Mouse (Mus musculus) embryonic facial prominence, embryonic 12.5 days (tissue): ENCODE measurements around the gene Igsf3. TPM values are rescaled to one million over a fixed set of nuclear protein-coding genes. Genes with fewer than 3 reads are reported as not detected.

Experiments used
- ATAC-seq: fragments of 200-750 bp; cut with Nextera tagmentation; 2 replicates; pipeline ENCODE4 v1.8.0; 2017; ENCODE audit not compliant: insufficient number of reproducible peaks, insufficient read depth, low FRiP score, low TSS enrichment
- H3K27ac ChIP-seq: fragments of 300-500 bp; sonication (generic); 2 replicates; pipeline ENCODE4 v1.5.1; 2016; ENCODE audit warnings: mild to moderate bottlenecking
- H3K27me3 ChIP-seq: fragments of 300-500 bp; sonication (generic); 2 replicates; pipeline ENCODE4 v1.6.1; 2016; ENCODE audit warnings: mild to moderate bottlenecking, moderate library complexity
- H3K36me3 ChIP-seq: fragments of 300-500 bp; sonication (generic); 2 replicates; pipeline ENCODE4 v1.6.1; 2016; ENCODE audit warnings: mild to moderate bottlenecking
- H3K4me1 ChIP-seq: fragments of 300-500 bp; sonication (generic); 2 replicates; pipeline ENCODE4 v1.6.1; 2016
- H3K4me2 ChIP-seq: fragments of 300-500 bp; sonication (generic); replicated peaks from 2 replicates; pipeline ENCODE4 v1.6.1; 2016; ENCODE audit warnings: mild to moderate bottlenecking, moderate library complexity
- H3K4me3 ChIP-seq: fragments of 300-500 bp; sonication (generic); 2 replicates; pipeline ENCODE4 v1.5.1; 2016; ENCODE audit warnings: mild to moderate bottlenecking
- H3K9ac ChIP-seq: fragments of 300-500 bp; sonication (generic); 2 replicates; pipeline ENCODE4 v1.6.1; 2016; ENCODE audit warnings: mild to moderate bottlenecking, moderate library complexity
- H3K9me3 ChIP-seq: fragments of 300-500 bp; sonication (generic); 2 replicates; pipeline ENCODE4 v1.6.1; 2016; ENCODE audit warnings: mild to moderate bottlenecking, moderate library complexity
- WGBS: fragments of 180-500 bp; shearing (Covaris S2); methylation state at CpG from one replicate; pipeline ENCODE4 v1.1.7; 2016; 5-methylcytosine and 5-hydroxymethylcytosine counted together
- polyA plus RNA-seq: library from polyadenylated mRNA; unstranded; fragments of >200 nt; fragmentation: Nextera tagmentation; extraction: Ambion mirVana; gene quantifications from 2 replicates; pipeline ENCODE4 v1.2.1, GENCODE M21; 2016

Gene Igsf3
- polyA plus RNA-seq, 1 experiment from 2014 or later = 93.3 TPM

- no peaks in the 10 kb centered on the region for H3K27me3 ChIP-seq
- peaks cover 7% of the 10 kb centered on the region for H3K4me1 ChIP-seq
- 37% methylated on average over 5 of the region's 5 CpGs for WGBS
- H3K4me3 ChIP-seq = no peak overlapping the region
- no peak overlapping the region for H3K9ac ChIP-seq
- no peak overlapping the region for H3K27ac ChIP-seq
- no peak for ATAC-seq
- no peak overlapping the region for H3K4me2 ChIP-seq
- no peaks in the 10 kb centered on the region for H3K36me3 ChIP-seq
- no peaks in the 10 kb centered on the region for H3K9me3 ChIP-seq
Measured at GRCm38 (mm10) chr3:101355702-101356101, 21.2 kb upstream of the Igsf3 start.

- Histone ChIP-seq H3K36me3 (no peaks in the 10 kb centered on the region), H3K27me3 (no peaks in the 10 kb centered on the region), H3K9me3 (no peaks in the 10 kb centered on the region), H3K9ac (no peak overlapping the region), H3K27ac (no peak overlapping the region), H3K4me1 (0 out of 2 replicates have a peak, but pooled peaks cover 3% of the 10 kb centered on the region), H3K4me3 (no peak overlapping the region), H3K4me2 (no peak overlapping the region)
- 86% methylated on average over 8 of the region's 8 CpGs for WGBS
- ATAC-seq = no peak
Measured at GRCm38 (mm10) chr3:101356583-101357553, 20.0 kb upstream of the Igsf3 start.

GRCm38 (mm10) chr3:101360832-101361231, 16.1 kb upstream of the Igsf3 start:
- Histone ChIP-seq H3K27me3 (no peaks in the 10 kb centered on the region), H3K4me1 (peaks cover 10% of the 10 kb centered on the region), H3K4me2 (no peak overlapping the region), H3K36me3 (no peaks in the 10 kb centered on the region), H3K9me3 (no peaks in the 10 kb centered on the region), H3K27ac (no peak overlapping the region), H3K4me3 (no peak overlapping the region), H3K9ac (no peak overlapping the region)
- no peak for ATAC-seq
- 86% methylated on average over 6 of the region's 6 CpGs for WGBS

GRCm38 (mm10) chr3:101362391-101362790, 14.5 kb upstream of the Igsf3 start:
- H3K4me3 ChIP-seq = no peak overlapping the region
- 88% methylated on average over 4 of the region's 4 CpGs for WGBS
- no peak for ATAC-seq

GRCm38 (mm10) chr3:101363574-101363973, 13.3 kb upstream of the Igsf3 start:
- Histone ChIP-seq H3K27me3 (no peaks in the 10 kb centered on the region), H3K27ac (no peak overlapping the region), H3K9me3 (no peaks in the 10 kb centered on the region), H3K4me2 (no peak overlapping the region), H3K4me3 (no peak overlapping the region), H3K9ac (no peak overlapping the region), H3K4me1 (peaks cover 29% of the 10 kb centered on the region), H3K36me3 (no peaks in the 10 kb centered on the region)
- no peak for ATAC-seq
- WGBS = 74% methylated on average over 7 of the region's 7 CpGs

More at GRCm38 (mm10) chr3:101362391-101362790, 14.5 kb upstream of the Igsf3 start:
- Histone ChIP-seq H3K27me3 (no peaks in the 10 kb centered on the region), H3K36me3 (no peaks in the 10 kb centered on the region), H3K9me3 (no peaks in the 10 kb centered on the region), H3K4me2 (no peak overlapping the region), H3K4me1 (peaks cover 22% of the 10 kb centered on the region), H3K9ac (no peak overlapping the region), H3K27ac (no peak overlapping the region)

- H3K27ac ChIP-seq = peak overlapping the region; percentile 24; the same call in 1 of the 2 replicates
- no peaks in the 10 kb centered on the region for H3K36me3 ChIP-seq
- peak; percentile 72; the same call in 1 of the 2 replicates for ATAC-seq
- WGBS = 19% methylated on average over 6 of the region's 6 CpGs
- peaks cover 41% of the 10 kb centered on the region for H3K4me1 ChIP-seq
- H3K9me3 ChIP-seq = no peaks in the 10 kb centered on the region
- no peak overlapping the region for H3K9ac ChIP-seq
- H3K4me3 ChIP-seq = no peak overlapping the region
- no peak overlapping the region for H3K4me2 ChIP-seq
- no peaks in the 10 kb centered on the region for H3K27me3 ChIP-seq
Measured at GRCm38 (mm10) chr3:101365081-101365612, 11.7 kb upstream of the Igsf3 start.

GRCm38 (mm10) chr3:101365911-101366310, 11.0 kb upstream of the Igsf3 start:
- Histone ChIP-seq H3K27ac (no peak overlapping the region), H3K9me3 (no peaks in the 10 kb centered on the region), H3K36me3 (no peaks in the 10 kb centered on the region), H3K27me3 (no peaks in the 10 kb centered on the region), H3K9ac (no peak overlapping the region), H3K4me2 (no peak overlapping the region), H3K4me1 (peaks cover 41% of the 10 kb centered on the region), H3K4me3 (no peak overlapping the region)
- 53% methylated on average over 9 of the region's 9 CpGs for WGBS
- no peak for ATAC-seq

- Histone ChIP-seq H3K36me3 (no peaks in the 10 kb centered on the region), H3K27ac (no peak overlapping the region), H3K4me3 (no peak overlapping the region), H3K9ac (no peak overlapping the region), H3K27me3 (no peaks in the 10 kb centered on the region), H3K4me2 (no peak overlapping the region), H3K9me3 (no peaks in the 10 kb centered on the region), H3K4me1 (peaks cover 42% of the 10 kb centered on the region)
- 74% methylated on average over 11 of the region's 11 CpGs for WGBS
- no peak for ATAC-seq
Measured at GRCm38 (mm10) chr3:101367372-101367771, 9.5 kb upstream of the Igsf3 start.

- no peak for ATAC-seq
- H3K36me3 ChIP-seq = no peaks in the 10 kb centered on the region
- peak overlapping the region; percentile 69; the same call in 1 of the 2 replicates for H3K27ac ChIP-seq
- no peaks in the 10 kb centered on the region for H3K27me3 ChIP-seq
- no peak overlapping the region for H3K9ac ChIP-seq
- peaks cover 45% of the 10 kb centered on the region for H3K4me1 ChIP-seq
- 40% methylated on average over 10 of the region's 10 CpGs for WGBS
- H3K9me3 ChIP-seq = no peaks in the 10 kb centered on the region
- peak overlapping the region; percentile 32 for H3K4me2 ChIP-seq
- H3K4me3 ChIP-seq = no peak overlapping the region
Measured at GRCm38 (mm10) chr3:101369301-101369881, 7.5 kb upstream of the Igsf3 start.

- Histone ChIP-seq H3K9ac (no peak overlapping the region), H3K4me3 (no peak overlapping the region), H3K9me3 (no peaks in the 10 kb centered on the region), H3K36me3 (no peaks in the 10 kb centered on the region), H3K4me1 (peaks cover 23% of the 10 kb centered on the region), H3K27me3 (no peaks in the 10 kb centered on the region), H3K27ac (no peak overlapping the region), H3K4me2 (no peak overlapping the region)
- WGBS = 44% methylated on average over 13 of the region's 13 CpGs
- no peak for ATAC-seq
Measured at GRCm38 (mm10) chr3:101372345-101372980, 4.4 kb upstream of the Igsf3 start.

GRCm38 (mm10) chr3:101377256-101378024, 557 bp downstream of the Igsf3 start:
- Histone ChIP-seq H3K27ac (peak overlapping the region; percentile 86), H3K27me3 (no peaks in the 10 kb centered on the region), H3K9ac (peak overlapping the region; percentile 90), H3K36me3 (no peaks in the 10 kb centered on the region), H3K4me1 (peaks cover 44% of the 10 kb centered on the region), H3K4me2 (peak overlapping the region; percentile 82), H3K4me3 (peak overlapping the region; percentile 88), H3K9me3 (no peaks in the 10 kb centered on the region)
- no peak for ATAC-seq
- WGBS = under 1% methylated on average over 59 of the region's 62 CpGs
